Mouse (Mus musculus) G1E (cell line): Measurements from ENCODE around the gene Srsf3. TPM values are rescaled to one million over a fixed set of nuclear protein-coding genes. Genes with fewer than 3 reads are reported as not detected.
A peak's percentile ranks its signal among the peaks of the same experiment; 100 is the strongest.

Source experiments
- ATAC-seq: 2 replicates; pipeline ENCODE4 v1.8.0; 2016; ENCODE audit warnings: mild to moderate bottlenecking; ENCODE audit not compliant: insufficient number of reproducible peaks, poor library complexity, low FRiP score, severe bottlenecking; ENCODE audit errors: extremely low read depth
- DNase-seq: peaks from one replicate; pipeline ENCODE4 v3.0.0; 2012; ENCODE audit warnings: low spot score
- H3K27me3 ChIP-seq: 2 replicates; pipeline ENCODE4 v1.6.1; 2012; ENCODE audit warnings: mild to moderate bottlenecking, low read length, inconsistent platforms; ENCODE audit not compliant: insufficient read depth
- H3K36me3 ChIP-seq: replicated peaks from 2 replicates; pipeline ENCODE3; 2012; ENCODE audit warnings: mild to moderate bottlenecking, inconsistent platforms
- H3K4me1 ChIP-seq: 2 replicates; pipeline ENCODE4 v1.6.1; 2012; ENCODE audit warnings: low read depth, low read length, inconsistent platforms, mixed read lengths; ENCODE audit not compliant: insufficient read depth
- H3K4me3 ChIP-seq: 2 replicates; pipeline ENCODE4 v1.5.1; 2012; ENCODE audit warnings: low read depth, mild to moderate bottlenecking, inconsistent platforms, low read length, moderate library complexity, mixed read lengths
- H3K9me3 ChIP-seq: replicated peaks from 2 replicates; pipeline ENCODE4 v1.6.1; 2012; ENCODE audit warnings: inconsistent platforms
- CTCF ChIP-seq: IDR thresholded peaks from 2 replicates; pipeline ENCODE4 v1.5.1; 2012; ENCODE audit warnings: low read depth, low read length, inconsistent platforms, mixed read lengths
- GATA1 ChIP-seq: IDR thresholded peaks from 2 replicates; pipeline ENCODE4 v1.6.1; 2012; ENCODE audit warnings: borderline replicate concordance, low read length, inconsistent platforms, mixed read lengths
- GATA2 ChIP-seq: IDR thresholded peaks from 2 replicates; pipeline ENCODE4 v1.6.1; 2012; ENCODE audit warnings: low read depth, low read length, inconsistent platforms, borderline replicate concordance
- POLR2AphosphoS5 ChIP-seq: IDR thresholded peaks from 2 replicates; pipeline ENCODE4 v1.6.1; 2012; ENCODE audit warnings: low read depth, low read length, inconsistent platforms; ENCODE audit not compliant: insufficient replicate concordance
- TAL1 ChIP-seq: conservative IDR thresholded peaks from 2 replicates; pipeline ENCODE4 v1.6.1; 2012; ENCODE audit warnings: low read depth, low read length, inconsistent platforms, mixed read lengths
- polyA plus RNA-seq: library from polyadenylated mRNA; stranded (reverse); fragments of >175 nt; gene quantifications from 2 replicates; pipeline ENCODE4 v1.2.3, GENCODE M21; 2012
- total RNA-seq, 2 experiments: library from RNA; stranded (forward) in 1 of 2; stranded (reverse) in 1 of 2; fragments of 200-1000 nt in 1 of 2; fragments of >200 nt in 1 of 2; fragmentation: Nextera tagmentation in 1 of 2; gene quantifications; 2 replicates each; pipeline ENCODE4 v1.2.3; 2014 to 2017

Gene Srsf3
- total and polyA plus RNA-seq, 3 experiments = 174 to 771 (median 258) TPM

DNA sequence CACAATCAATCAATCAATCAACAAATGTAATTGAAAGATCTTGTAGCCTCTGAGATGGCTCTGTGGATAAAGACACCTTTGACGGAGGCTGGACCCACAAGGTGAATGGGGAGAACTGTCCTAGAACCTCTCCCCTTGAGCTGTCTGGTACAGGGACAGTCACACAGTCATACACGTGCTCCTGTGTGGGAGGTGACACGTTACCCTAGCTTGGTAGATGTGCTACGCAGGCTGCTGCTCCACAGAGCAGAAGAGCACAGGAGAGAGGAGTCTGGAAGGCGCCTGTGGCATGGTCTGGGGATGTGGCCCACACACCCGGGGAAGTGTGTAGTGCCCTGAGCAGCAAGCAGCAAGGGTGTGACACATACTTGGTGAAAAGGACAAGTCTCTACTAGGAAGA is 22.0 kb downstream of the Srsf3 start:
- no peak for DNase-seq
- Histone ChIP-seq H3K4me1 (peaks cover 71% of the 10 kb centered on the region), H3K36me3 (peaks cover 44% of the 10 kb centered on the region), H3K27me3 (peaks cover 6% of the 10 kb centered on the region; the same call in 1 of the 2 replicates), H3K4me3 (no peak overlapping the region), H3K9me3 (no peaks in the 10 kb centered on the region)
- TF ChIP-seq GATA2 (no peak), POLR2AphosphoS5 (no peak), GATA1 (no peak), TAL1 (no peak), CTCF (no peak)
- ATAC-seq = no peak

DNA sequence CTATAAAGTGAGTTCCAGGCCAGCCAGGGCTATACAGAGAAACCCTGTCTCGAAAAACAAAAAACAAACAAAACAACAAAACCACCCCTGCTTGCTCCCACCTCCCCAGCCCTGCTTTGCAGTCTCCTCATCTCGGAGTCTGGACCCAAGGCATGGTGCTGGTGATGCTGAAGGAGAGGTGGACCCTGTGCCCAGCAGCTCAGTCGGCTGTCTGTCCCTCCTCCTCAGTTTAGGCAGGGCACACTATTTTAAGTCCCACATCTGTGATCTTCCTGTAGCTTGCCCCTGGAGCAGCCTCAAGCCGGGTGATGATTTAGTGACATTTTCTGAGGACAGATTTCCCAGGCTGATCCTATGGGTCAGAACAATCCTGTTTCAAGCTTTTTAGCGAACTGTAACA is 23.2 kb downstream of the Srsf3 start:
- ATAC-seq (no peak), DNase-seq (no peak)
- Histone ChIP-seq H3K9me3 (no peaks in the 10 kb centered on the region), H3K36me3 (peaks cover 43% of the 10 kb centered on the region), H3K27me3 (peaks cover 6% of the 10 kb centered on the region; the same call in 1 of the 2 replicates), H3K4me1 (peaks cover 66% of the 10 kb centered on the region), H3K4me3 (no peak overlapping the region)
- TF ChIP-seq TAL1 (no peak), GATA2 (no peak), GATA1 (no peak), POLR2AphosphoS5 (no peak), CTCF (no peak)

DNA sequence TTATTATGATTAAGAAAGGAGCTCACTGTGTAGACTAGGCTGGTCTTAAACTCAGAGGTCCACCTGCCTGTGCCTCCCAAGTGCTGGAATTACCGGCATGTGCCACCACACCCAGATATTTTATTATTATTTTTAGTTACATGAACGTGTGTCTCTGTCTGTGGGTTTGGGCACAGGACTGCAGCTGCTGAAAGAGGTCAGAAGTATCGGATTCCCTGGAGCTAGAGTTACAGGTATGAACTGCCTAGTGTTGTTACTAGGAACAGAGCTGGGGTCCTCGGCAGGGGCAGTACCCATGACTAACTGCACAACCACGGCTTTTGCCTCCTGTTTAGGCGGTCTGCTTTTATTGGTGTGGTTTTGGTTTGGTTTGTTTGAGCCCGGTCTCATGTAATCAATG is 23.8 kb downstream of the Srsf3 start:
- Histone ChIP-seq H3K27me3 (peaks cover 11% of the 10 kb centered on the region), H3K36me3 (peaks cover 42% of the 10 kb centered on the region), H3K4me3 (no peak overlapping the region), H3K9me3 (no peaks in the 10 kb centered on the region), H3K4me1 (peaks cover 60% of the 10 kb centered on the region)
- no peak for ATAC-seq
- no peak for DNase-seq
- TF ChIP-seq GATA1 = no peak
- TF ChIP-seq GATA2 = no peak
- TF ChIP-seq TAL1 = no peak
- no peak for TF ChIP-seq POLR2AphosphoS5
- no peak for TF ChIP-seq CTCF

DNA sequence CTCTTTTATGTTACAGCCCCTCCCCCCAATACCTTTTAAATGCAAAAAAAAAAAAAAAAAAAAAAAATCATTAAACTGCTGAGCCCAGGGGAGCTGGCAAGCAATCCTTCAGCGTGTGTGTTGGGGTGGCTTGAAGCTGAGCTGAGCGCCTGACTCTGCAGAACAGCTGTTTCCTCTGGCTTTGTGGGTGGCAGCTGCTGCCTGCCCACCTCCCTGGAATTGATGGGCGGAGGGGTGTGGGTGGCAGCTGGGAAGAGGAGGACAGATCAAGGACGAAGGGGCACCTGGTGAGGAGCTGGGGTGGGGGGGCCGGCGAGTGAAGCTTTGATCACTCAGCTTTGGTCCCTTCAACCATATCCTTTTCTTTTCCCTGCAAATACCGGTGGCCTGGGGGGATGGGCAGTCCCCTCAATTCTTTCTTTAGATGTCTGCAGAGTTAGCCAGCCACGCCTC is 24.3 kb downstream of the Srsf3 start:
- peaks cover 41% of the 10 kb centered on the region for H3K36me3 ChIP-seq
- peaks cover 61% of the 10 kb centered on the region for H3K4me1 ChIP-seq
- ATAC-seq = peak; percentile 45
- H3K4me3 ChIP-seq = no peak overlapping the region; the same call in 1 of the 2 replicates
- H3K27me3 ChIP-seq = peaks cover 11% of the 10 kb centered on the region
- DNase-seq = peak; percentile 20
- no peaks in the 10 kb centered on the region for H3K9me3 ChIP-seq
- TF ChIP-seq GATA2 (no peak), CTCF (no peak), POLR2AphosphoS5 (no peak), GATA1 (no peak), TAL1 (no peak)

DNA sequence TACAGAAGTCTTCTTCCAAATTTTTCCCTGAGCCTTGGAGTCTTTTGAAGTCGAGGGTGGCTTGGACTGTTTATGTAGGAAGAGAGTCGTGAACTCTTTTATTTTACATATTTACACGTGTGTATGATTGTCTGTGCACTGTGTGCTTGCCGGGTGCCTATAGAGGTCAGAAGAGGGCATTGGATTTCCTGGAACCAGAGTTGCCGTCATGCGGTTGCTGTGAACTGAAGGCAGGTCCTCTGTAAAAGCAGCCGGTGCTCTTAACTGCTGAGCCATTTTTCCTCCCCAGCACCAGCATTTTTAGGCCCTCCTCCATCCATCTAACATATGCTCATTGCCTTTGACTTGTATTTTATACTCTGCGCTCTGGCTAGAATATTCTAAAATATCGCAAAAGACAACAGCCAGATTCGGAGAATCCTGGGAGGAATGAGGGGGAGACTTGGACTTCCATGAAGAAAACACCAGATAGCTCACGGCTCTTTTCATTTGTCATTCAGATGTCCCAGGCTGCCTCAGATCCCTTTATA is 25.0 kb downstream of the Srsf3 start:
- ATAC-seq (no peak), DNase-seq (no peak)
- H3K36me3 ChIP-seq = peaks cover 39% of the 10 kb centered on the region
- H3K27me3 ChIP-seq = peaks cover 14% of the 10 kb centered on the region
- H3K4me1 ChIP-seq = peaks cover 68% of the 10 kb centered on the region
- H3K9me3 ChIP-seq = no peaks in the 10 kb centered on the region
- TF ChIP-seq TAL1 (no peak), GATA1 (no peak), CTCF (no peak), POLR2AphosphoS5 (no peak), GATA2 (no peak)
- H3K4me3 ChIP-seq = no peak overlapping the region

DNA sequence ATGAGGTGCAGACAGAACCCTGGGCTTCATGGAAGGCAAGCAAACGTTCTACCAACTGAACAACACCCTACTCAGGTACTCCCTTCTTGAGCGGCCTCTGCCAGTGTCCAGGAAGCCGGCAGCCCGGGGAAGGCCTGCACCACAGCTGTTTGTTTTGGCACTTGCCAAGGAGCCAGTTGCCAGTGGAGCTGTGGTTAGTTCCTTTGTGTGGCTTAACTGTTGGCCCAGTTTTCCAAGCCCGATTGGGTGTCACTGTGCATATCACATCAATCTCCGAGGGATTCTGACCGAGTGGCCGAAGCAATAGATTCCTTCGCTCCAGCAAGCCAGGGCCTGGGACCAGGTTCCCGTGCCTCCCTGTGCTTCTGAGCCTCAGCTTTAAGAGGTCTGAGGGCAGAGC is 25.5 kb downstream of the Srsf3 start:
- Histone ChIP-seq H3K9me3 (no peaks in the 10 kb centered on the region), H3K36me3 (peaks cover 37% of the 10 kb centered on the region), H3K27me3 (peaks cover 19% of the 10 kb centered on the region), H3K4me3 (no peak overlapping the region), H3K4me1 (peaks cover 70% of the 10 kb centered on the region)
- TF ChIP-seq GATA2 (no peak), TAL1 (no peak), CTCF (no peak), POLR2AphosphoS5 (no peak), GATA1 (no peak)
- no peak for ATAC-seq
- no peak for DNase-seq

DNA sequence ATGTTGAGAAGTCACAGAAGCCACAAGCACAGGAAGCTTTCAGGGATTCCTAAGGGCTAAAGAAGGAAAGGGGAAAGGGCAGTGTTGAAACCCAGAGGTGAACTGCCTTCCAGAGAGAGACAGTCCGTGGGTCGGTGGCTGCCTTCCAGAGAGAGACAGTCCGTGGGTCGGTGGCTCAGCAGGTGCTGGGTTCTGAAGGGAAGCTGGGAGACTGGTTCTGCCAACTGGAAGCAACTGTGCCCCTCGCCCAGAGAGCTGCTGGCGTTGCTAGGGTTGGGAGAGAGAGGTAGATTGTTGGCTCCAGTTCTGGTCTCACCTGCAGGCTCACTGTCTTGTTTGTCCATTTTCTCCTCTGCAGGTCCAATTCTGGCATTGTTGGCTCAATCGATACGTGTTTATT is 26.1 kb downstream of the Srsf3 start:
- Histone ChIP-seq H3K36me3 (peaks cover 35% of the 10 kb centered on the region), H3K27me3 (peaks cover 23% of the 10 kb centered on the region), H3K4me1 (peaks cover 68% of the 10 kb centered on the region), H3K4me3 (no peak overlapping the region), H3K9me3 (no peaks in the 10 kb centered on the region)
- no peak for DNase-seq
- TF ChIP-seq CTCF (no peak), TAL1 (no peak), POLR2AphosphoS5 (no peak)
- ATAC-seq = no peak
